12 mouse cellular contexts compared by ENCODE assay signal in genomic region chr12:26842696-26843095, GRCm38 (mm10).
DNase-seq lines count a peak whose midpoint lies in the region; ATAC-seq lines count a peak whose summit lies in the region.
"Had no signal": no experiment of that assay in that cellular context is flagged by ENCODE, and none has a peak within 500 bp of the region (broad histone marks: within the 10 kb centered on the region; RNA-seq: fewer than 3 reads in every experiment).

No protein-coding gene starts in this region.

- peaks cover 4% of the 10 kb centered on the region for H3K4me1 ChIP-seq in heart, embryonic 12.5 days (replicated peaks)
- H3K4me1 ChIP-seq in limb, embryonic 11.5 days (ENCODE audit: control insufficient read depth, insufficient read depth, low read length): peaks cover 9% of the 10 kb centered on the region; the same call in 1 of the 2 replicates
- H3K4me1 ChIP-seq: midbrain, embryonic 12.5 days had no signal

- no peaks in the 10 kb centered on the region for H3K27me3 ChIP-seq in heart, embryonic 12.5 days (replicated peaks)
- H3K27me3 ChIP-seq in limb, embryonic 11.5 days (ENCODE audit: control insufficient read depth, insufficient read depth, low read length): no peaks in the 10 kb centered on the region
- H3K27me3 ChIP-seq: midbrain, embryonic 12.5 days had no signal

- H3K9me3 ChIP-seq in heart, embryonic 12.5 days (replicated peaks): no peaks in the 10 kb centered on the region
- no peaks in the 10 kb centered on the region for H3K9me3 ChIP-seq in limb, embryonic 11.5 days (ENCODE audit: control insufficient read depth, low read length)
- H3K9me3 ChIP-seq: midbrain, embryonic 12.5 days had no signal

- no peak overlapping the region for H3K4me3 ChIP-seq in heart, embryonic 12.5 days
- no peak overlapping the region for H3K4me3 ChIP-seq in limb, embryonic 11.5 days (ENCODE audit: low read depth, low read length)
- H3K4me3 ChIP-seq: midbrain, embryonic 12.5 days had no signal

- peak overlapping the region; percentile 60; the same call in 1 of the 2 replicates for H3K27ac ChIP-seq in heart, embryonic 12.5 days (ENCODE audit: poor library complexity, severe bottlenecking)
- no peak overlapping the region for H3K27ac ChIP-seq in limb, embryonic 11.5 days (replicated peaks; ENCODE audit: low read depth, low read length)
- H3K27ac ChIP-seq: midbrain, embryonic 12.5 days had no signal

- DNase-seq in heart, postnatal 14 days: no peak
- peak; percentile 70 for DNase-seq in Muller cell, postnatal 12 days (ENCODE audit: inconsistent ontology term)
- DNase-seq in embryo, embryonic 10 days (ENCODE audit: low spot score): peak; percentile 78
- DNase-seq in limb, embryonic 11.5 days (ENCODE audit: low spot score): peak; percentile 50
- no peak for DNase-seq in left cerebral cortex, postnatal 14 days (ENCODE audit: low spot score in 2 of 2)
- DNase-seq in cerebellum, postnatal 10 days: no peak
- DNase-seq in lung, postnatal 4 days: no peak
- DNase-seq: cerebellum, adult 9-11 months; left cerebral cortex, postnatal 4 days; lung, adult 18-20 months had no signal

- WGBS in heart, embryonic 12.5 days: 18% methylated on average over 5 of the region's 5 CpGs
- WGBS in limb, embryonic 11.5 days: 4% methylated on average over 5 of the region's 5 CpGs

- ATAC-seq in heart, embryonic 12.5 days (ENCODE audit: insufficient number of reproducible peaks, low FRiP score): no peak
- ATAC-seq in limb, embryonic 11.5 days (ENCODE audit: insufficient number of reproducible peaks, low FRiP score, low TSS enrichment, low read depth): no peak

- no peak overlapping the region for H3K9ac ChIP-seq in heart, embryonic 12.5 days
- no peak overlapping the region for H3K9ac ChIP-seq in limb, embryonic 11.5 days (ENCODE audit: low read length)
- H3K9ac ChIP-seq: midbrain, embryonic 12.5 days had no signal

- intact Hi-C loops in heart, postnatal 14 days (cut with DNase I): no loop called here
- intact Hi-C loops in left cerebral cortex, postnatal 14 days (cut with DNase I): no loop called here

- peak overlapping the region; percentile 18 for H3K4me2 ChIP-seq in heart, embryonic 12.5 days
- no peak overlapping the region for H3K4me2 ChIP-seq in limb, embryonic 11.5 days (ENCODE audit: low read depth, severe bottlenecking)
- H3K4me2 ChIP-seq: midbrain, embryonic 12.5 days had no signal

- no peaks in the 10 kb centered on the region for H3K36me3 ChIP-seq in heart, embryonic 12.5 days
- H3K36me3 ChIP-seq in limb, embryonic 11.5 days (ENCODE audit: control insufficient read depth, insufficient read depth, low read length): no peaks in the 10 kb centered on the region
- H3K36me3 ChIP-seq: midbrain, embryonic 12.5 days had no signal

Comparison
In these comparisons a context has a peak if more than half of its experiments do, and no peak if none do; other contexts are left out.
1. DNase-seq: peak in Muller cell, postnatal 12 days (single experiment), embryo, embryonic 10 days (single experiment) and limb, embryonic 11.5 days (single experiment); none in heart, postnatal 14 days (0 of 2), left cerebral cortex, postnatal 14 days (0 of 2), cerebellum, postnatal 10 days (0 of 2) and lung, postnatal 4 days (0 of 2).